Mouse (Mus musculus) liver, embryonic 18 days (tissue): ENCODE results near the gene Gpr34. TPM values are rescaled to one million over a fixed set of nuclear protein-coding genes. Genes with fewer than 3 reads are reported as not detected.

Experiments used
- polyA plus RNA-seq: library from polyadenylated mRNA; depleted of rRNA; stranded (reverse); fragments of >200 nt; gene quantifications from 2 replicates; pipeline ENCODE4 v1.2.3, GENCODE M21; 2012; rRNA removed

The Gpr34 gene
- polyA plus RNA-seq = 0.07 TPM in 2 replicates

GRCm38 (mm10) chrX:13631599-13632283 lies at the start of gene Gpr34:
Gene Gpr34 (plus strand): TSS chrX:13632089.

GRCm38 (mm10) chrX:13661063-13661462 lies 29.2 kb downstream of the Gpr34 start, which contains the start of gene Gpr82:
Gene Gpr82 (plus strand): TSS chrX:13661363.

Other genes with a start within 250 kb of the Gpr34 start
- gene Nyx, start 166.0 kb upstream of the Gpr34 start, polyA plus RNA-seq = 0.05 TPM in 2 replicates
- 0.01 TPM in 1 of 2 replicates, not detected in the other for gene Gpr82, start 29.3 kb downstream of the Gpr34 start, polyA plus RNA-seq
- 2.9 and 3.4 TPM in 2 replicates for gene Cask, start 219.3 kb downstream of the Gpr34 start, polyA plus RNA-seq